Mouse (Mus musculus) adrenal gland, adult (tissue): ENCODE results near the gene S100pbp.
A peak's percentile ranks its signal among the peaks of the same experiment; 100 is the strongest.

Experiments
- DNase-seq, 2 experiments: peaks; one replicate each; pipeline ENCODE4 v3.0.0; 2022 to 2023; ENCODE audit warnings: low spot score in 1 of 2; ENCODE audit not compliant: inconsistent age in 2 of 2

Gene S100pbp

GRCm38 (mm10) chr4:129189542-129190519 lies at the start of gene S100pbp, which contains the start of gene Yars:
S100pbp (minus strand) TSS chr4:129189727.
Yars (plus strand) TSS chr4:129189760.
- DNase-seq, result peak; percentile 98 to 99

GRCm38 (mm10) chr4:129239075-129239474 lies 49.5 kb upstream of the S100pbp start:
- DNase-seq, result peak; percentile 81 to 90

- DNase-seq, result peak in 1 of 2 experiments; percentile 53
Measured at GRCm38 (mm10) chr4:129238579-129239016, 49.1 kb upstream of the S100pbp start.

GRCm38 (mm10) chr4:129237843-129238441 lies 48.4 kb upstream of the S100pbp start:
- peak in 1 of 2 experiments; percentile 65 for DNase-seq

GRCm38 (mm10) chr4:129236236-129236813 lies 46.8 kb upstream of the S100pbp start:
- DNase-seq, result peak in 1 of 2 experiments; percentile 50

- no peak for DNase-seq
Measured at GRCm38 (mm10) chr4:129235147-129235546, 45.6 kb upstream of the S100pbp start.

GRCm38 (mm10) chr4:129234488-129234887 lies 45.0 kb upstream of the S100pbp start:
- DNase-seq, result peak in 1 of 2 experiments; percentile 39

- DNase-seq, result no peak
Measured at GRCm38 (mm10) chr4:129232561-129233360, 43.2 kb upstream of the S100pbp start.

- DNase-seq, result peak; percentile 79 to 89
Measured at GRCm38 (mm10) chr4:129231594-129232450, 42.3 kb upstream of the S100pbp start.

- DNase-seq, result peak in 1 of 2 experiments; percentile 16
Measured at GRCm38 (mm10) chr4:129230926-129231325, 41.4 kb upstream of the S100pbp start.

GRCm38 (mm10) chr4:129227985-129228381 lies 38.5 kb upstream of the S100pbp start:
- peak; percentile 25 to 43 for DNase-seq

GRCm38 (mm10) chr4:129227170-129227984 lies 37.9 kb upstream of the S100pbp start:
- peak; percentile 17 to 50 for DNase-seq

- DNase-seq, result peak; percentile 22 to 63
Measured at GRCm38 (mm10) chr4:129226441-129226963, 37.0 kb upstream of the S100pbp start.

GRCm38 (mm10) chr4:129225315-129225714 lies 35.8 kb upstream of the S100pbp start:
- DNase-seq, result no peak

GRCm38 (mm10) chr4:129223421-129224281 lies 34.1 kb upstream of the S100pbp start:
- DNase-seq, result peak; percentile 20 to 34

GRCm38 (mm10) chr4:129222019-129222925 lies 32.7 kb upstream of the S100pbp start:
- DNase-seq, result peak; percentile 57 to 75
